Mouse (Mus musculus) yolk sac, embryonic 10.5 days (tissue): ENCODE results near the gene Brf1.
A peak's percentile ranks its signal among the peaks of the same experiment; 100 is the strongest.

Source experiments
- DNase-seq: peaks from one replicate; pipeline ENCODE4 v3.0.0-alpha.2; 2017; ENCODE audit warnings: low spot score

Gene Brf1

GRCm38 (mm10) chr12:113000294-113001132 is at the start of gene Brf1:
TSS of gene Brf1 (minus strand) at chr12:113000704.
- peak; percentile 98 for DNase-seq

DNA sequence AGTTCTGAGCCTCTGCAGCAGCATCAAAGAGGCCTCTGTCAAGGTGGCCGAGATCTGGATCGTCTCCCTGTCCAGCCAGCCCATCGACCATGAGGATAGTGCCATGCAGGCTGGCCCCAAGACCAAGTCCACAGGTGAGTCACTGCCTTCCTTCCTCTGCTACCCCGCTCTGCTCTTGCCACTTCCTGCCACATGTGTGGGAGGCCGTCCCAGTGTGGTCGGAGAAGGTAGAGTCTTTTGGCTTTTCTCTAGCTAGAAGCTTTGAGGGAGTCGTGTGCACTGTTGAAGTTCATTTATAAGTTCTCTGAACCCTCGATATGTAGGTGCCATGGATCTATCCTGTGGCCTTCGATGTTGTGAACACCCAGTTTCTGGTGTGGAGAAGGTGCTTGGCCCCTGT is 49.3 kb upstream of the Brf1 start:
- no peak for DNase-seq

DNA sequence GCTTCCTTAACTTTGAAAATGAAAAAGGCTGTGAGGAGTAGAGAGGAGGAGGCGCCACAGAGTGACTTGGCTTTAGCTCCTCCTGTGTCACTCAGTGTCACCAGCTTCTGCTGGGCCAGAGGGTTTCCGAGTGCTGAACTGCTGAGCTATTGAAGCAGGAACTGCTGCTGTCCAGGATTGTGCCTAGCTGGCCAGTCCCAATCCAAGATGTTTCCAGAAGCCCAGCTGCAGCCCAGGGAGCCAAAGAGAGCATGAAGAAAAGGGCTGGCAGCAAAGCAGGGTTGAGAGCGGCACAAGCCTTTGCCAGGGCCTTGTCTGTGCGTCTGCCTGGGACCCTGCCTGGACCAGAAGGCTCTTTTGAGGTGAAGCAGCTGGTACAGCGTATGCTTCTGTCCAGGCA is 47.6 kb upstream of the Brf1 start:
- no peak for DNase-seq

DNA sequence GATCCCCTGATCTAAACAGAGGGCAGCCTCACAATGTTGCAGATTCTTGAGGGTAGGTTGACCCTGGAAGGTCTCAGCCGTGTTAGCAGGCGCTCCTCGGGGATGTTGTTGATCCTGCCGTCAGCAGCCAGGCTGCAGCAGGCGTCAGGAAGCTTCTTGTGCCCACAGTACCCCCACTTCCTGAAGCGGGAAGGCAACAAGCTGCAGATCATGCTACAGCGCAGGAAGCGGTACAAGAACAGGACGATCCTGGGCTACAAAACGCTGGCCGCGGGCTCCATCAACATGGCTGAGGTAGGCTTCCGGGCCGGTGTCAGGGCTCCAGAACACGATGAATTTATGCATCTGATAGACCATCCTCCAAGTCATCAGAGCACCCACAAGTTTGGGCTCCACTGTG is 46.4 kb upstream of the Brf1 start:
- DNase-seq: no peak

- no peak for DNase-seq
Measured at GRCm38 (mm10) chr12:113044916-113045677, 44.6 kb upstream of the Brf1 start.

DNA sequence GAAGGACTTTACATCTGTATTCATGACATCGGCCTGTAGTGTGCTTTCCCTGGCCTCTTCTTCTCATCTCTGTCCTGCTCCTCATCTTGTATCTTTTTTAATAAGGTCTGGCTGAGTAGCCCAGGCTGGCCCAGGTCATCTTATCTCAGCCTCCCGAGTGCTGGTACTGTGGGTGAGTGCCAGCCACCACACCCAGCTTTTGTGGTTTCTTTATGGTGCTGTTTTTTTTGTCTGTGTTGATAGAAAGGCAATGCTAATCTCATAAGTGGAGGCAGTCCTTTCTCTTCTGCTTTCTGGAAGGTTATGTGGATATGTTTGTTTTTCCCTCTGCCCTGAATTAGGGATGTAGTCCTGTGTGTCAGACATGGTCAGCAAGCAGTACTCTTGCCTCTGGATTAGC is 42.0 kb upstream of the Brf1 start:
- no peak for DNase-seq

DNA sequence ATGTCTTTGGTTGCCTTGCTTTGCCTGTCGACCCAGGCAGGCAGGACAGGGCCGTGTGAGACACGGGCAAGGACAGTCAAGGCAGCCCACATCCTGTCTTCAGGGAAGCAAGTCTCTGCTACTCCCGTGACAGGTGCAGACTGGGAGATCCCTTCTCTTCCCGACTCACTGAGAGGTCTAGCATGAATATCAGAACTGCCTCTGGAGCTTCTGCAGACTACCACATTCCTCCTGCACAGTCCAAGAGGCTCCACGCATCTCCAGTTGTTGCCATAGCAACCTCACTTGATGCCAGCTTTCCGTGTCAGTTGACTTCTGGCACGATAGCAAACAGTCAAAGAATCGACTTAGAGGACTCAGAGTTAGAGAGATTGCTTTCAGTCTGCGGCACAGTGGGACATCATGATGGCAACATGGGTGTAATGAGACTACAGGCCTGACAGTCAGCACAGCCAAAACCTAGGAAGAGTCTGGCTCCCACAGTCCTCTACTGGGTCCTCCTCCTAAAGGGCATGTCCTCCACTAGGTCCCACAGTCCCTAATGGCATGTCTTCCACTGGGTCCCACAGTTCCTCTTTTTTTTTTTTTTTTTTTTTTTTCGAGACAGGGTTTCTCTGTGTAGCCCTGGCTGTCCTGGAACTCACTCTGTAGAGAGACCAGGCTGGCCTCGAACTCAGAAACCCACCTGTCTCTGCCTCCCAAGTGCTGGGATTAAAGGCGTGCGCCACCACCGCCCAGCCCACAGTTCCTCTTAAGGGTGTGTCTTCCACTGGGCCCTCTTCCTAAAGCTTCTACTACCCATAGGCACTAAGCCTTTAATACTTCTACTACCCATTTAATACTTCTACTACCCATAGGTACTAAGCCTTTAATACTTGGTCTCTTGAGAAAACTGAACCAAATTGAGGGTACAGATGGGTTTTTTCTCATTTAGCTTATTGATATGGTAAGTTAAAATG is 41.3 kb upstream of the Brf1 start:
- DNase-seq: no peak

DNA sequence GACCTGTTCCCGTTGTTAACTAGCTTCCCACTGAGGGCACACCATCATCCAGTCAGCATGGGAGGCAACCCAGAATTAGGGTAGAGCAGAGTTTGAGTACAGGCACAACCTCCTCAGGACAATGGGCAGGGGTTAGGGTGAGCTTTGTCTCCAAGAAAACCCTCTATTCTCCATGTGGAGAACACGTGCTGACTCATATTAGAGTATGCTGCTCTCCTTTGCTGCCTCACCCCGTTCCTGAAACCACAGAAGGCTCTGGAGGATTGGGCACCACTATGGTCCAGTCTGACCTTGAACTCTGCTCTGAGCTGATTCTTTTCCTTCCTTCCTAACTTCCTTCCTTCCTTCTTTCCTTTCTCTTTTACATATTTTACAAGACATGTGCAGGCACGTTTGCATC is 37.9 kb upstream of the Brf1 start:
- DNase-seq: no peak

- DNase-seq: no peak
Measured at GRCm38 (mm10) chr12:113036996-113037395, 36.5 kb upstream of the Brf1 start.

DNA sequence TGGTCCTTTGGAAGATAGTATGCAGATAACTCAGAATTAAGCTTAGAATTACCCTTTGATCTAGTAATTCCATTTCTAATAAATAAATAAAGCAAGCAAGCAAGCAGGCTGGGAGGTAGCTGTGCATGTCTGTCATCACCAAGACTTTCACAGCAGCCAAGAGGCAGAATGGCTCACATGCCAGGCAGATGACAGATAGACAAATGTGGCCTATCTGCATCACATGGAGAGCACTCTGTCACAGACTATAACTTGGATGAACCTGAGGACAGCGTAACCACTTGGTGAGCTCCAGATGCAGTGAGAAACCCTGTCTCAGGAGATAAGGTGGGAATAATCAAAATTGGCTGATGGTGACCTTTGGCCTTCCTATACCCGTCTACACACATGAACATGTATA is 34.6 kb upstream of the Brf1 start:
- no peak for DNase-seq

- DNase-seq: no peak
Measured at GRCm38 (mm10) chr12:113032296-113033250, 32.1 kb upstream of the Brf1 start.

DNA sequence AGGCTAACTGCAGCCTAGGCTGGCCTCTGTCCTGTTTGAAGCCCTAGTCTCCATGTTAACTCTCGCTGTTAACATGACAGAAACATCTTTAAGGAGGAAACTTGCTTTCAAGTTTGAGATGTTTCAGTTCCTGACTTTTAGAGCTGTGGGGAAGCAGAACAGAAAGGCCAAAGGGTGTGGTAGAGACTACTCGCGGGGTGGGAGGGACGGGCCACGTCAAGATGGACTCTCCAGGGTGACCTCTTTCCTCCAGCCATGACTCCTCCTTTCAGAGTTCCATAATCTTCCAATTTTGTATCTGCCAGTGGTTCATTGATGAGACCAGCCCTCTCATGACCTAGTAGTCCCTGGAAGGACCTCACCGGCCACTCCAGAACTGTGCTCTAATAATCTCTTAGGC is 30.9 kb upstream of the Brf1 start:
- no peak for DNase-seq

DNA sequence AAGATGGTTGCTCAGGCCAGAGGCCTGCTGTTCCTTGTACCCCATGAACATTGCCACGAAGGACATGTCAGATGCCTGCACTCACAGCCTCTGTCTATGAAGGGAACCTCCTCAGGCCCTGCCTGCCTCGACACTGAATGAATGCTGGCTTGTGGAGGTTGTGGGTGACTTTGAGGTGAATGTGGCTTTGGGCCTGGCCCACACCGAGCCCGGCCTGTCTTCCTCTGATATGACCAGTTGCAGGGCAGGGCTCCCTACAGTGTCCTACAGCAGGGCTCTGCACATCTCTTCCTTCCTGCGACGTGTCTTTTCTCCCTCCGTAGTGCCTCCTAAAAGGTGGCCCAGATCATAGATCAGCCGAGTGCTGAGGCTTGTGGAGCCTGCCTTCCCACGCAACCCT is 30.5 kb upstream of the Brf1 start:
- DNase-seq: no peak

DNA sequence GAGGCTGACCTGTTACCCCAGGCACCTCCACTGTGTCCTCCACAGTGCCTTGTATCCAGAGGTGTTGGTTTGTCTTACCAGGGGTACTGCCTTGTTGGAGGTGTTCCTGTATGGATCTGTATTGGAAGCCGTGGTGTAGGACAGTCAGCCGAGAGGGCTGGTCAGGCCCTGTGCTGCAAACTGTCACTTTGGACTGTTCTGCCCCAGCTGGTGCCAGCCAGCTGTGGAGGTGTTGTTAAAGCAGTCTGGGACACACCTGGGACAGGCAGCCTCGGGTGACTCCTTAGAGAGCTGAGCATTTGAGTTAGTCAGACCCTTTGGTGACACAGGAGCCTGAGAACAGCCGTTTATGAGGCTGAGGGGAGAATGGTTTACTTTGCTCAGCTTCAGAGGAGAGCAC is 29.5 kb upstream of the Brf1 start:
- DNase-seq: peak; percentile 35

- no peak for DNase-seq
Measured at GRCm38 (mm10) chr12:113028898-113029297, 28.4 kb upstream of the Brf1 start.

DNA sequence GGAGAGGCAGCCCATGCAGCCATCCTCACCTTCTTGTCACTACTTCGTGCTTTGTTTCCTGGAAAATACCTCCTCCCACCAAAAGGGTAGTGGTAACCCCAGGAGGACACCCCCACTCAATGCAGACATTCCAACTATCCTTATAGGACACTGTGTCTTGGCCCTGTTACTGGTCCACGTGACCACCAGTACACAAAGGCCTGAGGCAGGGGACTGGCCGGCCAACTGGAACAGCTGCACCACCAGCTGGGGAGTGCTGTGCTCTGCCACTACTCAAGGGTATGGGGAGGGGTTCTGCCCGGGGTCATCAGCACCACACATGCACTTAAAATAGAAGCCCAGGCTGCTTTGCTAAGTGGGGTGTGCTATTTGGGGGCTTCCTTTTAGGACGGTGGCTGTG is 27.6 kb upstream of the Brf1 start:
- no peak for DNase-seq

DNA sequence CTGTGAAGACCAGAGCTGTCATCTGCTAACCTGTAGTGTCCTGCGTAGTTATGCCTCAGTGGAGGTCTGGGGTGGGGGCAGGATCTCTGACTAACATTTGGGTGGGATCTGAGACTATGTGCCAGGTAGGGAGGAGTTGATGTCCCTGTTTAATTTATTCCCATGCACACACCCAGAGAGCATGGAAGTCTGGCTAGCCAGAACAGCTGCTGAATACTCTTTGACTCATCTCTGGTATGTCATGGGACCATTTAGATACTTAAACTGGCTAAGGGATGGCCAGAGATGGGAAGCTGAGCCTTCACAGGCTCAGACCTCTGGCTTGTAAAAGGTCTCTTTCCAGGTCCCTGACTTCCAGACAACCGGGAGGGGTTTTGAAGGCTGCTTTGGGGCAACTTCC is 27.0 kb upstream of the Brf1 start:
- DNase-seq: no peak

- no peak for DNase-seq
Measured at GRCm38 (mm10) chr12:113026557-113026956, 26.1 kb upstream of the Brf1 start.

DNA sequence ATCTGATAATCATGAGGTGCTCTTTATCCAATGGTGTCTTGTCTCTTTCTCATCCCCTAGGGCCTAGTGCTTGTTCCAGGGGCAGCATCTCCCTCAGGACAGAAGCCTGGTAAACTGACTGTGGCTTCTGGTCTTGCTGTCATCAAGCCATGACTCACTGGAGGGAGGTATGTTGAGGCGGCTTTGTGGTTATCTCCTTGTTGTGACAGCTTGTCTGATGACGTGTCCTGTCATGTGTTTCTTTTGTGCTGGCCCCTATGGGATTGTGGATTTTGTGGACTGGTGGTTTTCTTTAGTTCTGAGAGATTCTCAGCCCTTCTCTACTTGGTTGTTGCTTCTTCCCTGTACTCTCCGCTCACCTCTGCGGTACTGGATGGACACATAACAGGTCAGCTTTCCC is 22.6 kb upstream of the Brf1 start:
- DNase-seq: no peak

DNA sequence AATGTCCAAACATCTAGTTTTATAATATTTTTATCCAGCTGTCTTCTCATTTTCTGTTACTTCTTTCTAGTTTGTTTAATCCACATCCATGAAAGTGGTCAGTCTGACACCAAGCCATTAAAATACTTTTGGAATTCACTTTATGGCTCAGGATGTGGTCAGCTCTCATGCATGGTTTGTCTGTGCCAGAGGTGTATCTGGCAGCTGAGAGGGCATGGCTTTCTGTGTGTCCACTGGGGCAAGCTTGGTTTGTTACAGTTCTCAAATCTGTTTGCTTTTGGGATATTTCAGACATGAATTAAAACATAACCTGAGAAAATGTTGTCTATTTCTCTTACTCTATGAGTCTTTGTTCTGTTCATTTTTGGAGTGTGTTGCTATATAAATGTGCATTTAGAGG is 21.0 kb upstream of the Brf1 start:
- DNase-seq: no peak

- DNase-seq: no peak
Measured at GRCm38 (mm10) chr12:113018763-113019162, 18.3 kb upstream of the Brf1 start.
